Mouse (Mus musculus) bone marrow macrophage, adult 2 months (primary cell): ENCODE data around the gene Rad51b. TPM values are rescaled to one million over a fixed set of nuclear protein-coding genes. Genes with fewer than 3 reads are reported as not detected.

Source experiments
- H3K27ac ChIP-seq: 2 replicates; pipeline ENCODE4 v1.5.1; 2012; ENCODE audit warnings: low read depth, low read length; ENCODE audit not compliant: insufficient read depth
- H3K4me1 ChIP-seq: 2 replicates; pipeline ENCODE4 v1.6.1; 2012; ENCODE audit warnings: low read length; ENCODE audit not compliant: control insufficient read depth, insufficient read depth
- H3K4me3 ChIP-seq: 2 replicates; pipeline ENCODE4 v1.5.1; 2012; ENCODE audit warnings: mild to moderate bottlenecking, low read length, moderate library complexity; ENCODE audit not compliant: insufficient read depth
- CTCF ChIP-seq: IDR thresholded peaks from 2 replicates; pipeline ENCODE4 v1.5.1; 2012; ENCODE audit warnings: low read depth, mild to moderate bottlenecking, low read length, moderate library complexity
- POLR2A ChIP-seq: IDR thresholded peaks from 2 replicates; pipeline ENCODE4 v1.6.1; 2012; ENCODE audit warnings: mild to moderate bottlenecking, low read depth, low read length, borderline replicate concordance
- polyA plus RNA-seq: library from polyadenylated mRNA; stranded (reverse); fragments of >200 nt; gene quantifications from 2 replicates; pipeline ENCODE4 v1.2.4, GENCODE M21; 2012; ENCODE audit not compliant: missing spikeins, insufficient read depth, insufficient read length

Gene Rad51b
- polyA plus RNA-seq, 1 experiment = 2.8 TPM

DNA sequence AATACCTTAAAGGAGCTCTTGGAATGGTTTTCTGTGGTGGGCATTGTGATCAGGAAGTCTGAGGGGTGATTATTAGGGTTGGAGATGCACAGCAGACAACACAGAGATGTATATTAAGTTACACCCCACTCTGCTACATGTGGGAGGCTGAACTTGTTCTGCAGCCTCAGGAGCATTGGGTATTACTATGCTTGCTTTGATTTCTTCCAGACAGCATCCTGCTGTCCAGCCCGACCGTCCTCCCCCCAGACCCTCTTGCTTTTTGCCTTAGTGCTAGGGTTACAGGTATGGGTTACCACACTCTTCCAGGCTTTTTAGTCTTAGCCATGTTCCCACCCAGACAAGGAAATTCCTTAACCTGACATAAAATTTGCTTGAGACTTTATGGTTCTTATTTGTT lies 30.8 kb downstream of the Rad51b start:
- H3K4me1 ChIP-seq = 0 out of 2 replicates have a peak, but pooled peaks cover 2% of the 10 kb centered on the region
- no peak overlapping the region for H3K4me3 ChIP-seq
- TF ChIP-seq POLR2A (no peak), CTCF (no peak)
- no peak overlapping the region for H3K27ac ChIP-seq

GRCm38 (mm10) chr12:79330571-79330970 lies 33.5 kb downstream of the Rad51b start:
- Histone ChIP-seq H3K4me1 (no peaks in the 10 kb centered on the region), H3K4me3 (no peak overlapping the region), H3K27ac (no peak overlapping the region)
- no peak for TF ChIP-seq POLR2A
- no peak for TF ChIP-seq CTCF

DNA sequence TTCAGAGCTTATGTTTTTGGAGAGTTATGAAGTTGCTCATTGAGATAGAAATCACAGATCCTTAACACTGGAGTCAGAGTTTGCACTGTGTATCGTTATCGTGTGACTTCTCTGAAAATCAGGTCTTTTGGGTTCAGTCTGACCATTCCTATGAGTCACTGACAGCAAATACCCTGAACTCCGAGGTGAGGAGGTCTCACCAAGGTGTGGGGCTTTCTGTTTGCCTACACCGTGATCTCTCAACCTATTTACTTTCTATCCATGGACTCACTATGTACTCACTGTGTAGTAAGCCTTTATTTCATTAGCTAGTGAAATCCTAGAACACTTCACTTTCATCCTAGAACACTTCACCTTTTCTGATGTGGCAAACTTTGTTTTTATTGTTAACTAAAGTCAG lies 34.6 kb downstream of the Rad51b start:
- no peak for TF ChIP-seq CTCF
- no peak for TF ChIP-seq POLR2A
- no peak overlapping the region for H3K27ac ChIP-seq
- H3K4me1 ChIP-seq = no peaks in the 10 kb centered on the region
- H3K4me3 ChIP-seq = no peak overlapping the region

DNA sequence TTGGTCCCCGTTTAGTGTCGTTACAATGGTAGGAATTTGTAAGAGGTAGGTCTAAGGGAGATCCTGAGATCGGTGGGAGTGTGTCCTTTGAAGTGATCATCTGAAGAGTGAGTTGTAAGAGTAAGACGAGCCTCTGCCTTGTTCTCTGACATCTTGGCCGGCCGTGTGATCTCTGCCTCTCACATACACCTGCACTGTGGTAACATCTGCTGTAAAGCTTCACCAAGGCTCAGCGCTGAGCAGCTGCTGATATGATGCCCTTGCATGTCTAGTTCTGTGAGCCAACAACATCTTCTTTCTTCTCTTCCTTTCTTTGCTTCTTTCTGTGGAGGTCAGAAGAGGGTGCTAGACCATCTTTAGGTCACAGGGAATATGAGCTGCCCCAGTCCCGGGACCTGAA lies 41.7 kb downstream of the Rad51b start:
- H3K4me3 ChIP-seq = no peak overlapping the region
- peaks cover 8% of the 10 kb centered on the region for H3K4me1 ChIP-seq
- no peak overlapping the region for H3K27ac ChIP-seq
- TF ChIP-seq CTCF = no peak
- no peak for TF ChIP-seq POLR2A

- TF ChIP-seq POLR2A (no peak), CTCF (no peak)
- H3K4me3 ChIP-seq = no peak overlapping the region
- H3K4me1 ChIP-seq = peaks cover 8% of the 10 kb centered on the region
- no peak overlapping the region for H3K27ac ChIP-seq
These were observed 43.4 kb downstream of the Rad51b start for GRCm38 (mm10) chr12:79340513-79340912.

DNA sequence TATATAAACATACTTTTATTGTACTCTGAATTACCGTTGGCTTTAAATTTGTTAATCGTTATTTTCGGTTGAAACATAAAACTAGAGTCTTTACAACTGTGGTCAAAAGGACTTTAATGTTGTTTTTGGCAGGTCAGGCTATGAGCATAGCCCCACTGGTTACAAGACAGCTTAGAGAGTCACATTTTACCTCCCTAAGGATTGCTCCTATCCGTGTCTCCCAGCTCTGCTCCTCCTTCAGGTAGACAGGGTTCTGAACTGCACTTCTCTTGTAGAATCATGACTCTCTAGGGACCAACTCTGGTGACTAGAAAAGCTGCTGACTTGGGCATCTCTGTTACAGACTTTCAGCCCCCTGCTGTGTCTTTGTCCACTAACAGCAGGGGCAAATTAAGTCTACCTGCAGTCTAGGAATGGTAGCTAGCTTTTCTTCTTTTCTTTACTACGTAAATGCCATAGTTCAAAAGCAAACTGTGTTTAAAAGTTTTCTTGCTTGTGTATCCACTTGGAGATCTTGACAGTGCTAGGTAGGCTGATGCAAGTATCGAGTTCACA lies 44.3 kb downstream of the Rad51b start:
- TF ChIP-seq POLR2A (no peak), CTCF (no peak)
- Histone ChIP-seq H3K4me1 (peaks cover 8% of the 10 kb centered on the region), H3K27ac (no peak overlapping the region), H3K4me3 (no peak overlapping the region)

DNA sequence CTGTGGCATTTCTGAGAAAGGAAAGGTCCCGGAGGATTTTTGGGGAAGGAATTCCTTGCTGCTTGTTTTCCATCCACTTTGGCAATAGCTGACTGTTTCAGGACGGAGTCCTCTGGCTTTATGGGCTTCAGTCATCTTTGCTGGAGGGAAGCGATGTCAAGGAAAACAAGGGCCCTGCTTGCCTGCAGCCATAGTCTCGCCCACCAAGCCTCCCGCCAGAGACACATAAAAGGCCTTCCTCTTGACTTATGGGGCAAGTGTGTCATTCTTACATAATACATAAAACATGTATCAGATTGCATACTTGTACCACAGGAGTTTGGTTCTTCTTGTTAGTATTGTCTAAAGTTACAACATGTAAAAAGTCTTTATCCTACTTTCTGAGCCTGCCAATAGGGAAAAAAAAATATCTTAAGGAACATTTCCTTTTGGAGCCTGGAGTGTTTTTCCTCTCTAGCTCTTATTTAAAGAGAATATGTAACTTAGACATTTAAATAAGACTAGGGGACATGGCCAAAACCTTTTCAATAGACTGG lies 49.2 kb downstream of the Rad51b start:
- Histone ChIP-seq H3K4me3 (no peak overlapping the region), H3K4me1 (peaks cover 2% of the 10 kb centered on the region), H3K27ac (no peak overlapping the region)
- no peak for TF ChIP-seq CTCF

- TF ChIP-seq CTCF (peak; percentile 35; the same call in 1 of the 2 replicates), POLR2A (no peak)
- no peak overlapping the region for H3K27ac ChIP-seq
- no peak overlapping the region for H3K4me3 ChIP-seq
- peaks cover 15% of the 10 kb centered on the region for H3K4me1 ChIP-seq
These were observed 50.6 kb downstream of the Rad51b start for GRCm38 (mm10) chr12:79347643-79348042.

DNA sequence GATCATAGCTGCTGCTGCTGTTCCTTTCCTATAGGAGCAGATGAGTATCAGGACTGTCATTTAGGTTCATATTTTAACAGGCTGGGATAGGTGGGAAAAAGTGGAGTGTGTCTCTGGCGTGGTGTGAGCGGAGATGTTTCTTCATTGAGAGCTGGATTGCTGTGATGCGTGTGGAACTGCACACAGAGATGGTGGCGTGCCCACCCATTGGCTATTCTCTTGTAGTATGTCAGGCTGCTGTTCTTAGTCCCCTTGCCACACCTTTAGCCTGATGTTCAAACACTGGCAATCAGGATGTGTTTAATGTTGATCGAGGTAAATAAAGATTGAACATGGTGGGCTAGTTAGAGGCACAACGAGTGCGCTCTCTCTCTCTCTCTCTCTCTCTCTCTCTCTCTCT lies 54.4 kb downstream of the Rad51b start:
- H3K4me3 ChIP-seq = no peak overlapping the region
- H3K4me1 ChIP-seq = peaks cover 32% of the 10 kb centered on the region
- peak overlapping the region; percentile 59 for H3K27ac ChIP-seq
- TF ChIP-seq POLR2A (no peak), CTCF (no peak)

DNA sequence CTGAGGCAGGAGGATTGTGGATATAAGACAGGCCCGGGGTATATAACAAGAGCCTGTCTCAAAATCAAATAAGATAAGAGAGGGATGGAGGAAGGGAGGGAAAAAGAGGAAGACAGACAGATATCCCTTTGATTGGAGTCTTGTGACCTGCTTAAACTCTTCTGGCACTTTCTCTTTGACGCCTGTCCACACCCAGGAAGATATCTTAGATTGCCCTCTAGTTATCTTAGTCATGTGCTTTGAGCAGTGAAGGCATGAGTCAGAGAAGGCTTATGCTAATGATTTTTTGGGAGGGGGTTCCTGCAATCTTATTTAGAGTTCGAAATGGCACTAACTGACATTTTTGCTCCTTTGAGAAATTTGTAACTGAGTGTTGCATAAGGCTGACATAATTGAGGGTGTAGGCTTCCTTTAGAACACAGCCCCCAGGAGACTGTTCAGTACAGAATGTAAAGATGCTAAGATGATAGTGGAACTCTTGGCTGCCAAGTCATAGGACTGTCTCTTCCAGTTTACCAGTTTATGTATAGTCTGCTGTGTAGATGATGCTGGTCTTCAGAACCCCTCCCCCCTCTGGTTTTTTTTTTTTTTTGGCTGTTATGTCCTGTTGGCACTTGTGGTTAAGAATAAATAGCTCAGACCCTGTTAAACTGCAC lies 55.1 kb downstream of the Rad51b start:
- H3K4me3 ChIP-seq = no peak overlapping the region
- TF ChIP-seq CTCF (no peak), POLR2A (no peak)
- H3K27ac ChIP-seq = peak overlapping the region; percentile 59
- peaks cover 37% of the 10 kb centered on the region for H3K4me1 ChIP-seq
